Mouse (Mus musculus) intestine, embryonic 14.5 days (tissue): ENCODE measurements around the gene Aff4. TPM values are rescaled to one million over a fixed set of nuclear protein-coding genes. Genes with fewer than 3 reads are reported as not detected.
"Not testable (repeated sequence)": the region's sequence is repeated elsewhere in the genome, so short reads cannot be mapped to it uniquely, and the experiment has no call there.

Experiments used
- ATAC-seq: fragments of 200-750 bp; cut with Nextera tagmentation; replicated peaks from 2 replicates; pipeline ENCODE4 v1.8.0; 2017; ENCODE audit warnings: low read depth, moderate number of reproducible peaks, moderate TSS enrichment, moderate library complexity; ENCODE audit not compliant: low FRiP score, low TSS enrichment
- DNase-seq: peaks from one replicate; pipeline ENCODE4 v3.0.0-alpha.2; 2018; ENCODE audit warnings: low spot score
- H3K27ac ChIP-seq: fragments of 300-500 bp; sonication (generic); 2 replicates; pipeline ENCODE4 v1.5.1; 2014; ENCODE audit warnings: low read depth, mild to moderate bottlenecking, control low read depth
- H3K27me3 ChIP-seq: fragments of 300-500 bp; sonication (generic); replicated peaks from 2 replicates; pipeline ENCODE4 v1.6.1; 2014; ENCODE audit warnings: low read length, control low read depth; ENCODE audit not compliant: control insufficient read depth, insufficient read depth
- H3K36me3 ChIP-seq: fragments of 300-500 bp; sonication (generic); 2 replicates; pipeline ENCODE4 v1.6.1; 2014; ENCODE audit warnings: low read length, control low read depth; ENCODE audit not compliant: control insufficient read depth, insufficient read depth
- H3K4me1 ChIP-seq: fragments of 300-500 bp; sonication (generic); replicated peaks from 2 replicates; pipeline ENCODE4 v1.6.1; 2014; ENCODE audit warnings: low read length, control low read depth, mixed read lengths; ENCODE audit not compliant: control insufficient read depth, insufficient read depth
- H3K4me2 ChIP-seq: fragments of 300-500 bp; sonication (generic); 2 replicates; pipeline ENCODE4 v1.6.1; 2014; ENCODE audit warnings: low read length
- H3K4me3 ChIP-seq: fragments of 300-500 bp; sonication (generic); 2 replicates; pipeline ENCODE4 v1.5.1; 2014; ENCODE audit warnings: low read depth, low read length, control low read depth, mixed read lengths
- H3K9ac ChIP-seq: fragments of 300-500 bp; sonication (generic); 2 replicates; pipeline ENCODE4 v1.6.1; 2014; ENCODE audit warnings: mild to moderate bottlenecking, low read length
- H3K9me3 ChIP-seq: fragments of 300-500 bp; sonication (generic); 2 replicates; pipeline ENCODE4 v1.6.1; 2016; ENCODE audit warnings: low read length, control low read depth; ENCODE audit not compliant: control insufficient read depth
- WGBS: fragments of 180-500 bp; shearing (Covaris S2); extraction: QIAGEN DNeasy Blood & Tissue Kit; methylation state at CpG from one replicate; pipeline ENCODE4 v1.1.7; 2014; 5-methylcytosine and 5-hydroxymethylcytosine counted together
- polyA plus RNA-seq: library from polyadenylated mRNA; unstranded; fragments of >200 nt; fragmentation: Nextera tagmentation; extraction: Ambion mirVana; gene quantifications from 2 replicates; pipeline ENCODE4 v1.2.1, GENCODE M21; 2014

Gene Aff4
- polyA plus RNA-seq, 1 experiment from 2014 or later, result 56.6 TPM

GRCm38 (mm10) chr11:53312823-53313222 lies 37.8 kb upstream of the Aff4 start:
- H3K9me3 ChIP-seq, H3K4me2 ChIP-seq, H3K27me3 ChIP-seq, H3K9ac ChIP-seq, H3K27ac ChIP-seq, DNase-seq, ATAC-seq, H3K4me3 ChIP-seq, H3K36me3 ChIP-seq, H3K4me1 ChIP-seq: not testable (repeated sequence)
- WGBS, result 68% methylated on average over 1 of the region's 1 CpGs

- Histone ChIP-seq H3K36me3 (no peaks in the 10 kb centered on the region), H3K4me3 (no peak overlapping the region), H3K4me2 (no peak overlapping the region), H3K9me3 (no peaks in the 10 kb centered on the region), H3K4me1 (no peaks in the 10 kb centered on the region), H3K9ac (no peak overlapping the region), H3K27ac (no peak overlapping the region), H3K27me3 (no peaks in the 10 kb centered on the region)
- no peak for DNase-seq
- no peak for ATAC-seq
- 8% methylated on average over 1 of the region's 1 CpGs for WGBS
Observed at GRCm38 (mm10) chr11:53314770-53315173, 35.9 kb upstream of the Aff4 start.

- Histone ChIP-seq H3K27me3 (no peaks in the 10 kb centered on the region), H3K27ac (no peak overlapping the region), H3K4me2 (no peak overlapping the region), H3K4me1 (no peaks in the 10 kb centered on the region), H3K4me3 (no peak overlapping the region), H3K36me3 (no peaks in the 10 kb centered on the region), H3K9me3 (no peaks in the 10 kb centered on the region), H3K9ac (no peak overlapping the region)
- no peak for DNase-seq
- ATAC-seq, result no peak
- 54% methylated on average over 6 of the region's 6 CpGs for WGBS
Observed at GRCm38 (mm10) chr11:53316996-53317395, 33.6 kb upstream of the Aff4 start.

- H3K4me2 ChIP-seq, result no peak overlapping the region
- DNase-seq, result no peak
- H3K9me3 ChIP-seq, result no peaks in the 10 kb centered on the region
- H3K36me3 ChIP-seq, result no peaks in the 10 kb centered on the region
- H3K4me3 ChIP-seq, result no peak overlapping the region
- 68% methylated on average over 7 of the region's 7 CpGs for WGBS
- H3K9ac ChIP-seq, result no peak overlapping the region
- ATAC-seq, result no peak
- H3K4me1 ChIP-seq, result no peaks in the 10 kb centered on the region
- no peaks in the 10 kb centered on the region for H3K27me3 ChIP-seq
- H3K27ac ChIP-seq, result no peak overlapping the region
Observed at GRCm38 (mm10) chr11:53318041-53318440, 32.6 kb upstream of the Aff4 start.

- H3K4me1 ChIP-seq, H3K4me3 ChIP-seq, H3K36me3 ChIP-seq, DNase-seq, H3K27ac ChIP-seq, H3K4me2 ChIP-seq, ATAC-seq, H3K27me3 ChIP-seq, H3K9ac ChIP-seq, H3K9me3 ChIP-seq: not testable (repeated sequence)
- WGBS, result 100% methylated on average over 3 of the region's 3 CpGs
Observed at GRCm38 (mm10) chr11:53318568-53318967, 32.1 kb upstream of the Aff4 start.

GRCm38 (mm10) chr11:53319867-53320266 lies 30.8 kb upstream of the Aff4 start:
- H3K4me1 ChIP-seq, H3K9me3 ChIP-seq, H3K27me3 ChIP-seq, H3K9ac ChIP-seq, H3K36me3 ChIP-seq, DNase-seq, H3K4me3 ChIP-seq, ATAC-seq, H3K27ac ChIP-seq, H3K4me2 ChIP-seq: not testable (repeated sequence)
- WGBS, result 91% methylated on average over 13 of the region's 13 CpGs

GRCm38 (mm10) chr11:53324512-53324968 lies 26.1 kb upstream of the Aff4 start, which contains the start of gene Zcchc10:
Zcchc10 (plus strand) TSS chr11:53324679.
- Histone ChIP-seq H3K9me3 (no peaks in the 10 kb centered on the region), H3K27me3 (no peaks in the 10 kb centered on the region), H3K27ac (peak within 1 kb of the TSS; percentile 17; the same call in 1 of the 2 replicates), H3K9ac (peak within 1 kb of the TSS; percentile 54), H3K4me2 (peak within 1 kb of the TSS; percentile 70), H3K4me1 (peaks cover 5% of the 10 kb centered on the region), H3K4me3 (peak within 1 kb of the TSS; percentile 75), H3K36me3 (peaks cover 27% of the 10 kb centered on the region)
- under 1% methylated on average over 21 of the region's 21 CpGs for WGBS
- DNase-seq, result peak; percentile 92
- ATAC-seq, result peak; percentile 94

GRCm38 (mm10) chr11:53330325-53330724 lies 20.3 kb upstream of the Aff4 start:
- DNase-seq, result no peak
- peaks cover 63% of the 10 kb centered on the region for H3K36me3 ChIP-seq
- H3K4me2 ChIP-seq, result no peak overlapping the region

GRCm38 (mm10) chr11:53331121-53331520 lies 19.5 kb upstream of the Aff4 start:
- H3K36me3 ChIP-seq, result peaks cover 63% of the 10 kb centered on the region
- no peaks in the 10 kb centered on the region for H3K27me3 ChIP-seq
- no peaks in the 10 kb centered on the region for H3K9me3 ChIP-seq
- no peak for ATAC-seq
- no peak overlapping the region for H3K4me3 ChIP-seq
- no peak for DNase-seq
- H3K4me1 ChIP-seq, result no peaks in the 10 kb centered on the region
- 94% methylated on average over 6 of the region's 6 CpGs for WGBS
- H3K27ac ChIP-seq, result no peak overlapping the region
- no peak overlapping the region for H3K9ac ChIP-seq
- H3K4me2 ChIP-seq, result no peak overlapping the region

More at GRCm38 (mm10) chr11:53330325-53330724, 20.3 kb upstream of the Aff4 start:
- Histone ChIP-seq H3K27ac (no peak overlapping the region), H3K4me1 (peaks cover 2% of the 10 kb centered on the region), H3K9me3 (no peaks in the 10 kb centered on the region), H3K9ac (no peak overlapping the region), H3K4me3 (no peak overlapping the region), H3K27me3 (no peaks in the 10 kb centered on the region)
- ATAC-seq, result no peak
- 76% methylated on average over 7 of the region's 7 CpGs for WGBS
